Mouse (Mus musculus) forebrain, postnatal 0 days (tissue): ENCODE measurements at regions not wholly inside any gene's neighbourhood (a gene's known extent, or its start where the extent isn't known, plus 50 kb on each side); places are given as distances from the start of the nearest gene placed in this dataset.

Experiments used
- ATAC-seq: fragments of 200-750 bp; cut with Nextera tagmentation; 2 replicates; pipeline ENCODE4 v1.8.0; 2017; ENCODE audit warnings: mild to moderate bottlenecking, moderate library complexity
- DNase-seq: peaks from one replicate; pipeline ENCODE4 v3.0.0-alpha.2; 2015
- H3K27ac ChIP-seq: fragments of 300-500 bp; sonication (generic); 2 replicates; pipeline ENCODE4 v1.5.1; 2014; ENCODE audit warnings: low read depth, mild to moderate bottlenecking, antibody characterized with exemption, low read length, moderate library complexity, mixed read lengths
- H3K27me3 ChIP-seq: fragments of 300-500 bp; sonication (generic); 2 replicates; pipeline ENCODE4 v1.6.1; 2014; ENCODE audit warnings: mild to moderate bottlenecking, low read length, mixed read lengths; ENCODE audit not compliant: insufficient read depth
- H3K36me3 ChIP-seq: fragments of 300-500 bp; sonication (generic); 2 replicates; pipeline ENCODE4 v1.6.1; 2014; ENCODE audit warnings: mild to moderate bottlenecking, moderate library complexity; ENCODE audit not compliant: insufficient read depth
- H3K4me1 ChIP-seq: fragments of 300-500 bp; sonication (generic); 2 replicates; pipeline ENCODE4 v1.6.1; 2014; ENCODE audit warnings: antibody characterized with exemption; ENCODE audit not compliant: insufficient read depth
- H3K4me2 ChIP-seq: fragments of 300-500 bp; sonication (generic); 2 replicates; pipeline ENCODE4 v1.6.1; 2014; ENCODE audit warnings: low read depth, mild to moderate bottlenecking, moderate library complexity
- H3K4me3 ChIP-seq: fragments of 300-500 bp; sonication (generic); 2 replicates; pipeline ENCODE4 v1.5.1; 2014; ENCODE audit warnings: low read depth, low read length, mixed read lengths
- H3K9ac ChIP-seq: fragments of 300-500 bp; sonication (generic); 2 replicates; pipeline ENCODE4 v1.6.1; 2014; ENCODE audit warnings: mild to moderate bottlenecking
- H3K9me3 ChIP-seq: fragments of 300-500 bp; sonication (generic); 2 replicates; pipeline ENCODE4 v1.6.1; 2016; ENCODE audit warnings: low read length
- CTCF ChIP-seq: sonication (generic); IDR thresholded peaks from 2 replicates; pipeline ENCODE4 v1.5.1; 2016; ENCODE audit warnings: antibody characterized with exemption, control low read depth, low read depth
- WGBS: fragments of 180-500 bp; shearing (Covaris S2); extraction: QIAGEN DNeasy Blood & Tissue Kit; methylation state at CpG from one replicate; pipeline ENCODE4 v1.1.7; 2014; 5-methylcytosine and 5-hydroxymethylcytosine counted together

DNA sequence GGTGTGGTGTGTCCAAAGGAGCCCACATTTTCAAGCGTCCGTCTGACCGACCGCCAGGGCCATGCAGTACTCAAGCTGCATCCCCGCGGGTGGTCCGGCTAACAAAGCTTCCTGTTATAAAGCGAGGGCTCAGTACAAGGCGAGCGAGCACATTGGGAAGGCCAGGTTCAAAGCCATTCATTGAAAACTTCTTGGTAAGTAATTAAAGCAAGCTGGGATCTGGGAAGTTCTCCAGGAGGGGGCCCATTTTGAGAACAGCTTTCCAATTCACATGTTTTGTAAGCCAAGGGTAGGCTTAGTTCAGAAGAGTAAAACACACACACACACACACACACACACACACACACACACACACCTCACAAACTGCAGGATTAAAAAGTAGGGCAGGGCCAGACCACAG lies 57.3 kb upstream of the Prep start:
- ATAC-seq (peak; percentile 89), DNase-seq (peak; percentile 57)
- H3K27me3 ChIP-seq: no peaks in the 10 kb centered on the region
- no peak overlapping the region for H3K4me3 ChIP-seq
- H3K9ac ChIP-seq: no peak overlapping the region
- no peaks in the 10 kb centered on the region for H3K4me1 ChIP-seq
- WGBS: 4% methylated on average over 10 of the region's 10 CpGs
- H3K4me2 ChIP-seq: no peak overlapping the region
- TF ChIP-seq CTCF: no peak
- no peak overlapping the region for H3K27ac ChIP-seq
- no peaks in the 10 kb centered on the region for H3K36me3 ChIP-seq
- H3K9me3 ChIP-seq: no peaks in the 10 kb centered on the region

GRCm38 (mm10) chr10:45009235-45009634 lies 57.8 kb upstream of the Prep start:
- TF ChIP-seq CTCF: no peak
- DNase-seq (no peak), ATAC-seq (no peak)
- H3K4me1 ChIP-seq: no peaks in the 10 kb centered on the region
- no peak overlapping the region for H3K4me2 ChIP-seq
- no peak overlapping the region for H3K27ac ChIP-seq
- no peak overlapping the region for H3K4me3 ChIP-seq
- H3K36me3 ChIP-seq: no peaks in the 10 kb centered on the region
- no peaks in the 10 kb centered on the region for H3K9me3 ChIP-seq
- 49% methylated on average over 1 of the region's 1 CpGs for WGBS
- no peaks in the 10 kb centered on the region for H3K27me3 ChIP-seq
- no peak overlapping the region for H3K9ac ChIP-seq

- TF ChIP-seq CTCF: no peak
- ATAC-seq (no peak), DNase-seq (no peak)
- Histone ChIP-seq H3K4me1 (no peaks in the 10 kb centered on the region), H3K9me3 (no peaks in the 10 kb centered on the region), H3K27me3 (no peaks in the 10 kb centered on the region), H3K27ac (no peak overlapping the region), H3K9ac (no peak overlapping the region), H3K4me2 (no peak overlapping the region), H3K4me3 (no peak overlapping the region), H3K36me3 (no peaks in the 10 kb centered on the region)
- WGBS: 51% methylated on average over 9 of the region's 9 CpGs
Observed at GRCm38 (mm10) chr10:45004037-45004653, 62.9 kb upstream of the Prep start.

DNA sequence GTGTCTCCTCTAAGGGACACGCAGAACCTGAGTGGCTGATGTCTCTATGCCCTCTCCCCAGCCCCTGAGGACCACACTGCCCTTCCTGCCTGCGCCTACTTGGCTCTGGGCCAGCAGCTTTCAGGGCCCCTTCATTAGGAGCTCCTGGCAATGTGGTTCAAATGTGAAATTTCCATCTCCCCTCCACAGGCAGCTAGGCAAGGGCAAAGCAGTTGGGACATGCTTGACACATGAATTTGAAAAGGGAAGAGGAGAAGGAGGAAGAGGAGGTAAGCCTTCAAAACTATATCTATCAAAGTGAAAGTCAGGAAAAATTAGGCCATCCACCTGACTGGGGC lies 63.7 kb upstream of the Prep start:
- Histone ChIP-seq H3K4me1 (no peaks in the 10 kb centered on the region), H3K4me2 (no peak overlapping the region), H3K36me3 (no peaks in the 10 kb centered on the region), H3K4me3 (no peak overlapping the region), H3K9me3 (no peaks in the 10 kb centered on the region), H3K27me3 (no peaks in the 10 kb centered on the region), H3K9ac (no peak overlapping the region), H3K27ac (no peak overlapping the region)
- ATAC-seq (no peak), DNase-seq (no peak)
- WGBS: 26% methylated on average over 2 of the region's 2 CpGs
- no peak for TF ChIP-seq CTCF

DNA sequence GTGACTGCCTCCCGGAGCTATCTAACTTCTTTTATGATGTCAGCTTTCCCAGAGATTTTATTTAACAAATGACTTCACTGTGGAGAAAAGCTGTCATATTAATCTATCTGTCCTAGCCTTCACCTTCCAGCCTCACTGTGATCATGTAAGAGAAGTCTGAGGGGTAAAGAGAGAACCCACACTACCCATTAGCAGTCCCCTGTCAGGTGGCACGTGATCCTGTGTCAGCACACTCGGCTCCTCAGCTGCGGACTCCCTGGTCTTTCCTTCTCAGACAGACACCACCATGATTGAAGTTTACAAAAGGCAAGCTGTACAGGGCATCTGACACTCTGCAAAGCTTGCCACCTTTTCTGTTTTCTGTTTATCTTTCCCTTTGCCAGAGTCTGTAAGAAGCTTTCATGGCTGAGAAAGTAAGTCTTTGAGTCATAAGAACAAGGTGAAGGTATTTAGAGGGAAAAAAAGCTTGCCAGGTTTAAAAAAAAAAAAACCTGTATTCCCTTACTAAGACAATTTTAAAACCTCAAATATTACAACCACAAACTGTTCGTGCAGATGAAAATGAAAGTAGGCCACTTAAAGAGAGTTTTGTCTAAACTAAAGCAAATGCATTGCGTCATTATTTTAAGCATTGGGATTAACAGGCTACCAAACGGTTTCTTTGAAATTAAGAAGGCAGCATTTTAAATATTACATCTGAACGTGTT lies 64.2 kb upstream of the Prep start:
- Histone ChIP-seq H3K27ac (no peak overlapping the region), H3K4me3 (no peak overlapping the region), H3K36me3 (no peaks in the 10 kb centered on the region), H3K27me3 (no peaks in the 10 kb centered on the region), H3K9ac (no peak overlapping the region), H3K4me1 (no peaks in the 10 kb centered on the region), H3K9me3 (no peaks in the 10 kb centered on the region), H3K4me2 (no peak overlapping the region)
- WGBS: 52% methylated on average over 8 of the region's 8 CpGs
- TF ChIP-seq CTCF: no peak
- ATAC-seq: no peak
- no peak for DNase-seq

DNA sequence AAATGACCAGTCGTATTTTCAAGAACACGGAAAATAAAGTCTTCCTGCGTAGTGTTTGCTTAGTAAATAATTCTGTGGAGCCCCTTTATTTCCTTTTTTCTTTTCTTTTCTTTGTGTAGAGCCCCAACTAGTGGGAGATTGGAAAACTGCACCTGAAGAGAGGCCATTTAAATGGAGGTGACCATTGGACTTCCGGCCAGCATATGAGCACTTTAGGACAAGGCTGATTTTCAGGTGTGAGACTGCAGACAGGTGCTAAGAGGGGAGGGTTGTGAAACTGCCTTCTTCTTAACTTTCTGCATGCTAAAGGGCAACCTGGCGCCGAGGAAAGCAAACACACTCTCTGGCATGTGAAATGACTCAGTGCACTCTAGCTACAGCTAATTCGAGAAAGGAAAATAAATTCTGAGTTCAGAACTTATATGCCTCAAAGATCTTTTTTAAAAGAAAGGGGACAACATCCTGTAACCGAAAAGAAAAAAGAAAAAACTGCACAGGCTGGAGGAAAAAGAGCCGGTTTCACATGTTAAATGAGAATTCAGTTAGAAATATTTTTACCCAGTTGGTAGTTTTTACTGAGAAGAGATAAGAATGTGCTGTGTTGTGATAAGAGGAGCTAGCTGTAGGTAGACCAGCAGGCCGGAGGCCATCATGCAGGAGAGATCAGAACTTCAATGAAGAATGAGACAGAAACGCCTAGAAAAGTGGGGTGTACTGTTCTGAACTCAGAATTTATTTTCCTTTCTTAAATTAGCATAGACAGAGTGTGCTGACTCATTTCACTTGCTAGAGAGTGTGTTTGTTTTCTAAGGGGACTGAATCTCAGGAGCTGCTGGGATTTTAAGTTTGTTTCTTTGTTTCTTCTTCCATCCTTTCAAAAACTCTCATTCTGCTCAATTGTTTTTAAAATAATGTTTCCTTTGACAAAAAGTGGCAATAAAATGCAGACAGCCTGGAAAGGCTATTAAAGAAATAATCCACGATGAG lies 65.8 kb upstream of the Prep start:
- no peaks in the 10 kb centered on the region for H3K4me1 ChIP-seq
- no peaks in the 10 kb centered on the region for H3K9me3 ChIP-seq
- peak; percentile 85 for TF ChIP-seq CTCF
- DNase-seq (peak; percentile 83), ATAC-seq (peak; percentile 58)
- H3K27ac ChIP-seq: no peak overlapping the region
- H3K4me3 ChIP-seq: peak overlapping the region; percentile 37
- H3K36me3 ChIP-seq: no peaks in the 10 kb centered on the region
- 45% methylated on average over 12 of the region's 12 CpGs for WGBS
- H3K27me3 ChIP-seq: no peaks in the 10 kb centered on the region
- H3K9ac ChIP-seq: peak overlapping the region; percentile 52
- peak overlapping the region; percentile 65 for H3K4me2 ChIP-seq
